Mouse (Mus musculus) forebrain, postnatal 0 days (tissue): Measurements from ENCODE around the gene Kcnn3. TPM values are rescaled to one million over a fixed set of nuclear protein-coding genes. Genes with fewer than 3 reads are reported as not detected.
A peak's percentile ranks its signal among the peaks of the same experiment; 100 is the strongest.

Source experiments
- ATAC-seq: fragments of 200-750 bp; cut with Nextera tagmentation; 2 replicates; pipeline ENCODE4 v1.8.0; 2017; ENCODE audit warnings: mild to moderate bottlenecking, moderate library complexity
- DNase-seq: peaks from one replicate; pipeline ENCODE4 v3.0.0-alpha.2; 2015
- H3K27ac ChIP-seq: fragments of 300-500 bp; sonication (generic); 2 replicates; pipeline ENCODE4 v1.5.1; 2014; ENCODE audit warnings: low read depth, mild to moderate bottlenecking, antibody characterized with exemption, low read length, moderate library complexity, mixed read lengths
- H3K27me3 ChIP-seq: fragments of 300-500 bp; sonication (generic); 2 replicates; pipeline ENCODE4 v1.6.1; 2014; ENCODE audit warnings: mild to moderate bottlenecking, low read length, mixed read lengths; ENCODE audit not compliant: insufficient read depth
- H3K36me3 ChIP-seq: fragments of 300-500 bp; sonication (generic); 2 replicates; pipeline ENCODE4 v1.6.1; 2014; ENCODE audit warnings: mild to moderate bottlenecking, moderate library complexity; ENCODE audit not compliant: insufficient read depth
- H3K4me1 ChIP-seq: fragments of 300-500 bp; sonication (generic); 2 replicates; pipeline ENCODE4 v1.6.1; 2014; ENCODE audit warnings: antibody characterized with exemption; ENCODE audit not compliant: insufficient read depth
- H3K4me2 ChIP-seq: fragments of 300-500 bp; sonication (generic); 2 replicates; pipeline ENCODE4 v1.6.1; 2014; ENCODE audit warnings: low read depth, mild to moderate bottlenecking, moderate library complexity
- H3K4me3 ChIP-seq: fragments of 300-500 bp; sonication (generic); 2 replicates; pipeline ENCODE4 v1.5.1; 2014; ENCODE audit warnings: low read depth, low read length, mixed read lengths
- H3K9ac ChIP-seq: fragments of 300-500 bp; sonication (generic); 2 replicates; pipeline ENCODE4 v1.6.1; 2014; ENCODE audit warnings: mild to moderate bottlenecking
- H3K9me3 ChIP-seq: fragments of 300-500 bp; sonication (generic); 2 replicates; pipeline ENCODE4 v1.6.1; 2016; ENCODE audit warnings: low read length
- CTCF ChIP-seq: sonication (generic); IDR thresholded peaks from 2 replicates; pipeline ENCODE4 v1.5.1; 2016; ENCODE audit warnings: antibody characterized with exemption, control low read depth, low read depth
- WGBS: fragments of 180-500 bp; shearing (Covaris S2); extraction: QIAGEN DNeasy Blood & Tissue Kit; methylation state at CpG from one replicate; pipeline ENCODE4 v1.1.7; 2014; 5-methylcytosine and 5-hydroxymethylcytosine counted together
- polyA plus RNA-seq: library from polyadenylated mRNA; unstranded; fragments of >200 nt; fragmentation: Nextera tagmentation; extraction: Ambion mirVana; gene quantifications from 2 replicates; pipeline ENCODE4 v1.2.1, GENCODE M21; 2015
- total RNA-seq: library from RNA; depleted of rRNA; stranded (reverse); fragments of >200 nt; gene quantifications from 2 replicates; pipeline ENCODE4 v1.2.3, GENCODE M21; 2014

Gene Kcnn3
- total and polyA plus RNA-seq, 2 experiments from 2014 or later, result 5.1 to 13.6 TPM

GRCm38 (mm10) chr3:89558972-89559910, 39.3 kb downstream of the Kcnn3 start:
- Histone ChIP-seq H3K27me3 (no peaks in the 10 kb centered on the region), H3K27ac (peak overlapping the region; percentile 40; the same call in 1 of the 2 replicates), H3K9me3 (no peaks in the 10 kb centered on the region), H3K4me2 (no peak overlapping the region), H3K9ac (no peak overlapping the region), H3K36me3 (no peaks in the 10 kb centered on the region), H3K4me1 (peaks cover 13% of the 10 kb centered on the region), H3K4me3 (no peak overlapping the region)
- peak; percentile 89 for ATAC-seq
- no peak for TF ChIP-seq CTCF
- DNase-seq, result peak; percentile 63
- 25% methylated on average over 15 of the region's 15 CpGs for WGBS

- DNase-seq (no peak), ATAC-seq (no peak)
- H3K27ac ChIP-seq, result no peak overlapping the region
- H3K4me3 ChIP-seq, result no peak overlapping the region
- H3K9me3 ChIP-seq, result no peaks in the 10 kb centered on the region
- H3K4me2 ChIP-seq, result no peak overlapping the region
- no peaks in the 10 kb centered on the region for H3K27me3 ChIP-seq
- 80% methylated on average over 6 of the region's 6 CpGs for WGBS
- peaks cover 13% of the 10 kb centered on the region for H3K4me1 ChIP-seq
- H3K9ac ChIP-seq, result no peak overlapping the region
- no peaks in the 10 kb centered on the region for H3K36me3 ChIP-seq
- TF ChIP-seq CTCF, result no peak
Measured at GRCm38 (mm10) chr3:89561386-89561785, 41.4 kb downstream of the Kcnn3 start.

GRCm38 (mm10) chr3:89565371-89565770, 45.4 kb downstream of the Kcnn3 start:
- no peaks in the 10 kb centered on the region for H3K27me3 ChIP-seq
- H3K9ac ChIP-seq, result no peak overlapping the region
- 90% methylated on average over 5 of the region's 5 CpGs for WGBS
- no peak overlapping the region for H3K4me2 ChIP-seq
- H3K27ac ChIP-seq, result no peak overlapping the region
- DNase-seq, result no peak
- no peak overlapping the region for H3K4me3 ChIP-seq
- H3K9me3 ChIP-seq, result no peaks in the 10 kb centered on the region
- H3K36me3 ChIP-seq, result no peaks in the 10 kb centered on the region
- H3K4me1 ChIP-seq, result no peaks in the 10 kb centered on the region
- no peak for TF ChIP-seq CTCF
- no peak for ATAC-seq

- H3K4me1 ChIP-seq, result no peaks in the 10 kb centered on the region
- 90% methylated on average over 1 of the region's 1 CpGs for WGBS
- ATAC-seq (no peak), DNase-seq (no peak)
- H3K9ac ChIP-seq, result no peak overlapping the region
- no peaks in the 10 kb centered on the region for H3K9me3 ChIP-seq
- no peaks in the 10 kb centered on the region for H3K36me3 ChIP-seq
- no peak overlapping the region for H3K4me3 ChIP-seq
- no peak overlapping the region for H3K27ac ChIP-seq
- H3K27me3 ChIP-seq, result no peaks in the 10 kb centered on the region
- no peak overlapping the region for H3K4me2 ChIP-seq
- no peak for TF ChIP-seq CTCF
Measured at GRCm38 (mm10) chr3:89569058-89569457, 49.1 kb downstream of the Kcnn3 start.

- Histone ChIP-seq H3K4me3 (no peak overlapping the region), H3K27ac (no peak overlapping the region), H3K9me3 (no peaks in the 10 kb centered on the region), H3K36me3 (no peaks in the 10 kb centered on the region), H3K4me2 (no peak overlapping the region), H3K27me3 (no peaks in the 10 kb centered on the region), H3K4me1 (no peaks in the 10 kb centered on the region), H3K9ac (no peak overlapping the region)
- 44% methylated on average over 7 of the region's 7 CpGs for WGBS
- TF ChIP-seq CTCF, result no peak
- DNase-seq, result no peak
- ATAC-seq, result peak; percentile 20; the same call in 1 of the 2 replicates
Measured at GRCm38 (mm10) chr3:89569707-89570324, 49.9 kb downstream of the Kcnn3 start.

- Histone ChIP-seq H3K27me3 (no peaks in the 10 kb centered on the region), H3K4me3 (no peak overlapping the region), H3K9me3 (no peaks in the 10 kb centered on the region), H3K9ac (no peak overlapping the region), H3K4me1 (no peaks in the 10 kb centered on the region), H3K4me2 (no peak overlapping the region), H3K36me3 (no peaks in the 10 kb centered on the region), H3K27ac (no peak overlapping the region)
- WGBS, result 70% methylated on average over 3 of the region's 3 CpGs
- TF ChIP-seq CTCF, result no peak
- ATAC-seq (no peak), DNase-seq (no peak)
Measured at GRCm38 (mm10) chr3:89570362-89570761, 50.4 kb downstream of the Kcnn3 start.

- Histone ChIP-seq H3K9ac (no peak overlapping the region), H3K9me3 (no peaks in the 10 kb centered on the region), H3K4me3 (no peak overlapping the region), H3K4me1 (no peaks in the 10 kb centered on the region), H3K4me2 (no peak overlapping the region), H3K27me3 (no peaks in the 10 kb centered on the region), H3K36me3 (no peaks in the 10 kb centered on the region), H3K27ac (no peak overlapping the region)
- no peak for DNase-seq
- 0 out of 2 replicates have a peak, but pooled peaks have one; percentile 43 for ATAC-seq
- peak; percentile 42 for TF ChIP-seq CTCF
- 49% methylated on average over 2 of the region's 2 CpGs for WGBS
Measured at GRCm38 (mm10) chr3:89574260-89574659, 54.3 kb downstream of the Kcnn3 start.
